18 mouse cellular contexts compared by ENCODE assay signal in the genomic region with DNA sequence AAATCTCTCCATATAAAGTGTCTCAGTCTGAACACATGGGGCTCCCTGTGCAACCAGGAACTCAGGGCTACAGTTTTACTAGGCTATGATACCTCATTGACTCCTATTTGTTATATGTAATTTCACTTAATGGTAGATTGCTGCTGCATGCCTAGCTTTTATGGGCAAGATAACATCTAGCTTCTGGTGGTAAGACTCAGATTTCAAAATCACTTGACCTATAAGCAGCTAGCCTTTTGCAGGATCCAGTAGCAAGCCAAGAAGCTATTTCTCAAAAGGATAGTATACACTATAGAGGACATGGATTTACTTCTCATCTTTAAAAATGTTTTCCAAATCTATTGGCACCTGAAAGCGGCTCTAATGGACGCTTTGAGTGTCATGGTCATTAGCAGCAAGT. TPM values are rescaled to one million over a fixed set of nuclear protein-coding genes. Genes with fewer than 3 reads are reported as not detected.
"Had no signal": no experiment of that assay in that cellular context is flagged by ENCODE, and none has a peak within 500 bp of the region (broad histone marks: within the 10 kb centered on the region; RNA-seq: fewer than 3 reads in every experiment).

No protein-coding gene starts in this region.

- DNase-seq: heart, postnatal 10 days; heart, postnatal 14 days; heart, postnatal 36 days; heart, postnatal 4 days; kidney, adult 11 months; kidney, adult 18-20 months; kidney, adult 2 months; kidney, adult 8-10 months; kidney, adult 9 months; kidney, postnatal 10 days; kidney, postnatal 14 days; kidney, postnatal 25 days; kidney, postnatal 36 days; kidney, postnatal 4 days; layer of hippocampus, adult 9-11 months; layer of hippocampus, postnatal 36 days had no signal

RNA-seq across cellular contexts. Expression of gene Ankrd31, which starts 31.8 kb away (rescaled TPM):
- total RNA-seq: heart, postnatal 10 days; heart, postnatal 14 days; heart, postnatal 25 days; heart, postnatal 36 days; heart, postnatal 4 days; hematopoietic stem cell, adult 5-6 weeks had no signal
